Mouse (Mus musculus) limb, embryonic 15.5 days (tissue): ENCODE measurements around the gene Retreg2. TPM values are rescaled to one million over a fixed set of nuclear protein-coding genes. Genes with fewer than 3 reads are reported as not detected.

Experiments
- ATAC-seq: fragments of 200-750 bp; cut with Nextera tagmentation; 2 replicates; pipeline ENCODE4 v1.8.0; 2017; ENCODE audit warnings: low read depth, moderate TSS enrichment; ENCODE audit not compliant: insufficient number of reproducible peaks, low FRiP score, low TSS enrichment
- H3K27ac ChIP-seq: fragments of 300-500 bp; sonication (generic); 2 replicates; pipeline ENCODE4 v1.5.1; 2015; ENCODE audit warnings: moderate library complexity, mild to moderate bottlenecking, inconsistent platforms
- H3K27me3 ChIP-seq: fragments of 300-500 bp; sonication (generic); 2 replicates; pipeline ENCODE4 v1.6.1; 2015; ENCODE audit warnings: inconsistent platforms
- H3K36me3 ChIP-seq: fragments of 300-500 bp; sonication (generic); 2 replicates; pipeline ENCODE4 v1.6.1; 2015; ENCODE audit warnings: inconsistent platforms
- H3K4me1 ChIP-seq: fragments of 300-500 bp; sonication (generic); 2 replicates; pipeline ENCODE4 v1.6.1; 2015; ENCODE audit warnings: inconsistent platforms
- H3K4me2 ChIP-seq: fragments of 300-500 bp; sonication (generic); 2 replicates; pipeline ENCODE4 v1.6.1; 2015; ENCODE audit warnings: mild to moderate bottlenecking, inconsistent platforms
- H3K4me3 ChIP-seq: fragments of 300-500 bp; sonication (generic); 2 replicates; pipeline ENCODE4 v1.5.1; 2015; ENCODE audit warnings: mild to moderate bottlenecking, inconsistent platforms
- H3K9ac ChIP-seq: fragments of 300-500 bp; sonication (generic); 2 replicates; pipeline ENCODE4 v1.6.1; 2015; ENCODE audit warnings: inconsistent platforms
- H3K9me3 ChIP-seq: fragments of 300-500 bp; sonication (generic); 2 replicates; pipeline ENCODE4 v1.6.1; 2016; ENCODE audit warnings: inconsistent platforms
- WGBS: fragments of 180-500 bp; shearing (Covaris S2); methylation state at CpG from one replicate; pipeline ENCODE4 v1.1.7; 2015; 5-methylcytosine and 5-hydroxymethylcytosine counted together
- polyA plus RNA-seq: library from polyadenylated mRNA; unstranded; fragments of >200 nt; fragmentation: Nextera tagmentation; extraction: Ambion mirVana; gene quantifications from 2 replicates; pipeline ENCODE4 v1.2.1, GENCODE M21; 2015

Retreg2 gene
- polyA plus RNA-seq, 1 experiment from 2014 or later, result 47.3 TPM

DNA sequence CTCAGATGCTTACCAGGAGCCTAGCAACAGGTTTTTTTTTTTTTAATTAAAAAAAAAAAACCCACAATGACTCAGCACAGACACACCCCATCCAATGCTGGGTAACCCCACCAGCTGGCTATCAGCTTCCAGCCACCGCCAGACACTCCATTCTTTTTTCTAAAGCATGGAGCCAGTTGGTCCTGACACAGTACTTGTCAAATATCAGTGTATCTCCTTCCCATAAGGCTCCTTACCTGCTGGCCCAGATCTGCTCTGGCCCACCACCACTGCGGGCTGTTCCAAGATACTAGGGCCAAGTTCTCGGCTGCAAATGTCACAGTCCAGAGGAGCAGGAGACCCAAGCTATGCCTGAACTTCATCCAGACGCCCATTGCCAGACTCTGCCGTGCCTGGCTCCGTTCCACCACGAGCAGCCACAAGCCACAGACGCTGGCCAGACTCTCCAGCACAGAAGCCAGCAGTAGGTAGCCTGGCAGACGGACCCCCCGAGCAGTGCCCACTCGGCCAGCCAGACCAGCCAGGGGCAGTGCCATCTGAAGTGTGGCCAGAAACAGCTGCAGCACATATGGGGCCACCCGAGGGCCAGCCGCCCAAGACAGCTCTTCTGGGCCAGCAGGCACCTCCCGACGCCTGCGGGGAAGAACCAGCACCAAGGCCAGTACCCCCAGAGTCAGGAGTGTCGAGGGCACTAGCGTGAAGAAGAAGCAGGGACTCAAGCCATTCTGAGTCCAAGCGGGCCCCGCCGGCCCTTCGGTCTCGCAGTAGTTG is 36.9 kb downstream of the Retreg2 start:
- Histone ChIP-seq H3K4me3 (peak overlapping the region; percentile 53), H3K36me3 (peaks cover 51% of the 10 kb centered on the region), H3K27me3 (no peaks in the 10 kb centered on the region), H3K9ac (peak overlapping the region; percentile 39), H3K4me1 (peaks cover 19% of the 10 kb centered on the region), H3K9me3 (no peaks in the 10 kb centered on the region), H3K4me2 (peak overlapping the region; percentile 89), H3K27ac (peak overlapping the region; percentile 33)
- 7% methylated on average over 23 of the region's 23 CpGs for WGBS
- peak; percentile 18; the same call in 1 of the 2 replicates for ATAC-seq

- Histone ChIP-seq H3K4me2 (peak within 1 kb of the TSS; percentile 89), H3K27me3 (no peaks in the 10 kb centered on the region), H3K4me1 (peaks cover 19% of the 10 kb centered on the region), H3K9me3 (no peaks in the 10 kb centered on the region), H3K36me3 (peaks cover 53% of the 10 kb centered on the region), H3K27ac (peak within 1 kb of the TSS; percentile 33), H3K4me3 (peak within 1 kb of the TSS; percentile 53), H3K9ac (peak within 1 kb of the TSS; percentile 39)
- peak; percentile 83 for ATAC-seq
- WGBS, result 0% methylated on average over 31 of the region's 31 CpGs
Measured at GRCm38 (mm10) chr1:75180105-75180590, 37.6 kb downstream of the Retreg2 start, which contains the start of gene Abcb6. Gene Abcb6 (minus strand): TSS chr1:75180392.

DNA sequence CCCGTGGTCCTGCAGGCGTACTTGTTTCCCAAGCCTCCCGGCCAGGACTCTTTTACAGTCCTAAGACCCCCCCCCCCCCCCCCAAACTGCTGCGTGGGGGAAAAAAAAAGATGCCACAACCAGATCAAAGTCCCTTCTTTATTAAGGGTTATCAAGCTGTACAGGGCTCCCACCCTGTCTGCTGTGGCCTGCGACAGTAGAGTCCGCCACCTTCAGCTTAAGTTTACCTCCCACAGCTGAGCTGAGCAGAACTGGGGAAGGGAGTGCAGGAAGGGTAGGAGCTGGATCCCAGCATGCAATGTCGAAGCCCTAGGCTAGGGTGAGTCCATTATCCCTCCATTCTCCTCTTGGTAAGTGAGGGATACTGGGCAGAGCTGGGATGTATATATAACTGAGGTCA is 38.2 kb downstream of the Retreg2 start:
- no peaks in the 10 kb centered on the region for H3K9me3 ChIP-seq
- peak overlapping the region; percentile 53 for H3K4me3 ChIP-seq
- peaks cover 19% of the 10 kb centered on the region for H3K4me1 ChIP-seq
- WGBS, result 40% methylated on average over 7 of the region's 7 CpGs
- no peaks in the 10 kb centered on the region for H3K27me3 ChIP-seq
- H3K27ac ChIP-seq, result no peak overlapping the region
- H3K9ac ChIP-seq, result no peak overlapping the region
- H3K36me3 ChIP-seq, result peaks cover 53% of the 10 kb centered on the region
- peak overlapping the region; percentile 89 for H3K4me2 ChIP-seq
- ATAC-seq, result no peak

DNA sequence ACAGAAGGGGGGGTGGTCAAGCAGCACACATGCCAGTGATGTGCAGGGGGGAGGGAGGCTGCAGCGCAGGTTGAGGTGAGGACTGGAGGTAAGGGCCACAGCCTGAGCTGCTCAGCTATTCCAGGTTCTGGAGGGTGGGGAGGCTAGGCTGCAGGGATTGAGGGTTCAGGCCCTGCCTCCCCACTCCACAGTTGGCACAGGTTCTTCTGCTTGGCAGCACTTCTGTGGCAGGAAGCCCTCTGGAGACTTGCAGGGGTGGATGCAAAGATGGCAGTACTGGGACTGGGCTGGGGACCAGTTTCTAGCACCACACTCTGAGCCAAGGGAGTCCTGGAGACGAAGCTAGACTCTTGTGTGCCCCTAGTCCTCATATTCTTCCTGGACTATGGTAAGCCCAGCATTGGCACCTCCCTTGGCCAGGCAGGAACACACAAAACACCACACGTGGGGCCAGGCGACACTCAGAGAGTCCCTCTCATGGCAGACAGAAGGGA is 38.8 kb downstream of the Retreg2 start:
- ATAC-seq, result no peak
- H3K27ac ChIP-seq, result no peak overlapping the region
- H3K27me3 ChIP-seq, result no peaks in the 10 kb centered on the region
- peaks cover 19% of the 10 kb centered on the region for H3K4me1 ChIP-seq
- H3K4me3 ChIP-seq, result no peak overlapping the region
- H3K4me2 ChIP-seq, result no peak overlapping the region
- no peak overlapping the region for H3K9ac ChIP-seq
- H3K36me3 ChIP-seq, result peaks cover 53% of the 10 kb centered on the region
- H3K9me3 ChIP-seq, result no peaks in the 10 kb centered on the region
- WGBS, result 92% methylated on average over 4 of the region's 4 CpGs

DNA sequence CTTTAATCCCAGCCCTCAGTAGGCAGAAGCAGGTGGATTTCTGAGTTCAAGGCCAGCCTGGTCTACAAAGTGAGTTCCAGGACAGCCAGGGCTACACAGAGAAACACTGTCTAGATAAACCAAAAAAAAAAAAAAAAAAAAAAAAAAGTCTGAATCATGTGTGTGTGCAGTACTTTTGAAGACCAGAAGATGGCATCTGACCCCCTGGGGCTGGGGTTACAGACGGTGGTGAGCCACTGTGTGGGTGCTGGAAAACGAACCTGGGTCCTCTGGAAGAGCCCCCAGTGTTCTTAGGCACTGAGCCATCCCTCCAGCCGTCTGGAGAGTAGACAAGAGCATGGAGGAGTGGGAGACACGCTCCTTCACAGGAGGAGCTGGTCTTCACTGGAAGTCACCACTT is 39.6 kb downstream of the Retreg2 start:
- 71% methylated on average over 4 of the region's 4 CpGs for WGBS
- H3K36me3 ChIP-seq, result peaks cover 59% of the 10 kb centered on the region

DNA sequence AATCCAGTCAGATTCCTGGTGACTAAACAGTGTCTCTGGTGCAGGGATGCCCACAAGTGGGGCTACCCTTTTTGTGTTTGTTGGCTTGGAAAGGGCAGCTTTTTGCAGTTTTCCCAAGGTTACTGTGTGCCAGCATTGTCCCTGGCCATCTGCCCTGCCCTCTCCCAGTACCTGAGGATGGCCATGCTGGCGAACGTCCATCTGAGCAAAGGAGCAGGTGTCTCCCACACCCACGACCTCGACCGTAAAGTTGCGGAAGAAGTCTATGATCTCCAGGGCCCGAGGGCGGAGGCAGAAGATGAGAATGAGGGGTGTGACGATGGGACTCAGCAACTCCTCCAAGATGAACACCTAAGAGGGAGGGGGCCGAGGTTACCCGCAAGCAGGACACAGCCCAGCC is 42.9 kb downstream of the Retreg2 start:
- Histone ChIP-seq H3K4me2 (no peak overlapping the region), H3K27me3 (no peaks in the 10 kb centered on the region), H3K9ac (no peak overlapping the region), H3K9me3 (no peaks in the 10 kb centered on the region), H3K4me3 (no peak overlapping the region), H3K27ac (no peak overlapping the region), H3K36me3 (peaks cover 67% of the 10 kb centered on the region), H3K4me1 (peaks cover 8% of the 10 kb centered on the region)
- 88% methylated on average over 11 of the region's 11 CpGs for WGBS
- ATAC-seq, result no peak

More for the DNA sequence above, 39.6 kb downstream of the Retreg2 start:
- Histone ChIP-seq H3K9ac (no peak overlapping the region), H3K27me3 (no peaks in the 10 kb centered on the region), H3K27ac (no peak overlapping the region), H3K4me2 (no peak overlapping the region), H3K4me1 (peaks cover 19% of the 10 kb centered on the region), H3K4me3 (no peak overlapping the region), H3K9me3 (no peaks in the 10 kb centered on the region)
- ATAC-seq, result no peak

GRCm38 (mm10) chr1:75187126-75187525 is 44.5 kb downstream of the Retreg2 start:
- Histone ChIP-seq H3K9ac (no peak overlapping the region), H3K27me3 (no peaks in the 10 kb centered on the region), H3K4me3 (no peak overlapping the region), H3K4me1 (peaks cover 14% of the 10 kb centered on the region), H3K27ac (no peak overlapping the region), H3K9me3 (no peaks in the 10 kb centered on the region), H3K36me3 (peaks cover 60% of the 10 kb centered on the region), H3K4me2 (no peak overlapping the region)
- no peak for ATAC-seq

DNA sequence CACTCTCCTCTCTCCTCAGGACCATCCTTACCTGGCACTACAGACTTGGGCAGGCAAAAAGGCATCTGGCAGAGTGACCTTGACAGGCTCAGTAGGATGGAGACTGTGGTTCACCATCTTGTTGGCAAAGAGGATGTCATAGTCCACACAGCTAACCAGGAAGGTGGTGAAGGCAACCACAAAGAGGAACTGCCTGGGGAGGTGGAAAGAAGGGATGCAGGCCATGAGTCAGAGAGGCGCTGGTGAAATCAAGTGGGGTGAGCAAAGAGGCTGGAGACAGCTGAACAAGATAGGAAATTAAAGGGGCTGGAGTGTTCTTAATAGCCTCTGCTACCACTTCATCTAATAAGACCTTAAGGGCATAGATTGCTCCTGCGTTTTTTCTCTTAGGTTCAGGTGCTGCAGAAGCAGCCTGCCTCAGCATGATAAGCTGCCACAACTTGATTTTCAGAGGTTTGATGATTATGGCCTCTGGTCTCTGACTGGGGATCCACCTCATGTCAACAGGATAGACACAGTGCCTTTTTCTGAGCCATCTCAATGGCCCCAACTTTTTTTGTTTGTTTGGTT is 45.4 kb downstream of the Retreg2 start:
- no peaks in the 10 kb centered on the region for H3K9me3 ChIP-seq
- H3K36me3 ChIP-seq, result peaks cover 52% of the 10 kb centered on the region
- 84% methylated on average over 2 of the region's 2 CpGs for WGBS
- H3K4me3 ChIP-seq, result no peak overlapping the region
- H3K27me3 ChIP-seq, result no peaks in the 10 kb centered on the region
- no peak overlapping the region for H3K27ac ChIP-seq
- no peak overlapping the region for H3K4me2 ChIP-seq
- no peak for ATAC-seq
- no peak overlapping the region for H3K9ac ChIP-seq
- H3K4me1 ChIP-seq, result peaks cover 16% of the 10 kb centered on the region

DNA sequence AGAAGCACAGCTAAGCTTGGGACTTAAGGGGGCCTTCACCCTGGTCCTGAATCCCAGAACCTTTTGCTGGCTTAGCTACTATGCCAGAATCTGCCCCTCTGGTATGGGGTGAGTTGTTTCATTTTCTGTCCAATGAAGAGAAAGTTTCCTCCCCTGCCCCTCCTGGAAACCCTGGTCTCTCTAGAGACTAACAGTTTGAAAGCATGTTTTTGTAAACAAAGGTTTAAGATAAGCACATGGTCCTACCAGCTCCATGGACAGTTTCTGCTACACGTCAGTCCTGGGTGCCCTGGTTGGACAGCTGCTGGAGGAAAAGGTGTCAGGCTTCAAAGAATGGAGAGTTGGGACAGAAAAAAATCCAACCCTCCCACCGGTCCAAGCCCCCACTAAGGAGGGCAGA is 48.0 kb downstream of the Retreg2 start:
- Histone ChIP-seq H3K4me2 (peak overlapping the region; percentile 86; the same call in 1 of the 2 replicates), H3K4me1 (peaks cover 22% of the 10 kb centered on the region), H3K4me3 (no peak overlapping the region), H3K9me3 (no peaks in the 10 kb centered on the region), H3K27ac (no peak overlapping the region), H3K36me3 (peaks cover 38% of the 10 kb centered on the region), H3K27me3 (no peaks in the 10 kb centered on the region), H3K9ac (no peak overlapping the region)
- no peak for ATAC-seq
- WGBS, result 57% methylated on average over 2 of the region's 2 CpGs

DNA sequence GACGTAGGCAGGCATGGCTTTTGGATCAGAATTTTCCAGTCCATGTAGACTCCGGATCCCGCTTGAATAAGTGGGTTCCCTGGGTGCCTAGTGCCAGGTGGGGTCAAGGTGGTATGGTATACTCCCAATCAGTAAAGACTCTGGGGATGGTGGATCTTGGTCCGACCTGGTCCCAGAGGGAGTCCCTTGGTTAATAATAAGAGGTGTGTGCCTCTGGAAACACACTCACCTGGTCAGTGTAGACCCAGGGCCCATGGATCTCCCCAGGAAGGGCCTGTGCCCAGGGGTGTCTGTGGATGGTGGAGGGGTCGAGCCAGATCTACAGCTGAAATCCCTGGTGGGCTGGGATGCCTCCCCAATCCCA is 48.7 kb downstream of the Retreg2 start:
- Histone ChIP-seq H3K4me2 (peak overlapping the region; percentile 86), H3K4me1 (peaks cover 22% of the 10 kb centered on the region), H3K4me3 (peak overlapping the region; percentile 79), H3K27me3 (no peaks in the 10 kb centered on the region), H3K36me3 (peaks cover 38% of the 10 kb centered on the region), H3K9me3 (no peaks in the 10 kb centered on the region), H3K27ac (peak overlapping the region; percentile 94), H3K9ac (peak overlapping the region; percentile 85)
- 38% methylated on average over 5 of the region's 5 CpGs for WGBS
- no peak for ATAC-seq

DNA sequence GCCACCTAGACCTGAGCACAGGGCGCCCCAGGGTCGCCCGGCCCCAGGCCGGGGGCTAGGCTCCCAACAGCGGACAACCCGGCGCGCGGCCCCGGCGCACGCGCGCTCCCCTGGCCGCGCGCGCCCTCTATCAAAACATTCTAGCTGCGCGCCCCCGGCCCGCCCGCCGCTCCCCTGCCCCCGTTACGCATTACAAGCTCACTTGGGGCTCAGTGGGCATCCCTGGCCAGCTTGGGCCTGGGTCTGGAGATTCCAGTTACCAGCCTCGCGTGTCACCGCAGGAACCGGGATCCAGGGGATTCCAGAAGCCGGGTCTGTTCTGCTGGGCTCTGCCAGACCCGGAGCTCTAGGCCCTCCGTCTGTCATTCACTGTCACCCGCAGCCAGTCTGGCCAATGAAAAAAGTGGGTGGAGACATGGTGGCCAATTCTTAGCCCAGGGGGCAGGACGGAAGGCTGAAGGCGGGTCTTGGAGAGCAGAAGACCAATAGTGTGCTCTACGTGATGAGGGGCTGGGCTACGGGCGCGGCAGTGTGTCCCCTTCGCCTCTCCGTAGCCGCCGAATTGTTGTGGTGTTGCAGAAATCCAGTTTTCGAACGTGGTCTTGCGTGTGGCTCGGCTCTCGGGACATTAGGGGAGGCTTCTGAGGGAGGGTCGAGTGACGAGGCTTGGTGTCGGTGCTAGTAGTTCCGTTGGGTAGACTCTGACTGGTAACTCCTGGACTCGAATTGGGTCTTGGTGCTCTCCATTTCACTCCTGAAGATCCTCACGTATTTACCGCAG is 49.2 kb downstream of the Retreg2 start, which contains the start of the genes Ankzf1 and Atg9a:
Gene Ankzf1 (plus strand): TSS at position 530 of the 781 bp plus-strand sequence.
Gene Atg9a (minus strand): TSS at position 575 of the 781 bp plus-strand sequence.
- ATAC-seq, result peak; percentile 98
- Histone ChIP-seq H3K4me1 (peaks cover 22% of the 10 kb centered on the region), H3K4me2 (peak within 1 kb of the TSS; percentile 86), H3K27me3 (no peaks in the 10 kb centered on the region), H3K9me3 (no peaks in the 10 kb centered on the region), H3K4me3 (peak within 1 kb of the TSS; percentile 79), H3K27ac (peak within 1 kb of the TSS; percentile 94), H3K36me3 (peaks cover 38% of the 10 kb centered on the region), H3K9ac (peak within 1 kb of the TSS; percentile 85)
- WGBS, result under 1% methylated on average over 55 of the region's 56 CpGs
